Mouse (Mus musculus): ENCODE results near the gene Cdh26. TPM values are rescaled to one million over a fixed set of nuclear protein-coding genes. Genes with fewer than 3 reads are reported as not detected.

Gene Cdh26
- polyA plus RNA-seq, 1 experiment from 2014 or later: 0.23 TPM

DNA sequence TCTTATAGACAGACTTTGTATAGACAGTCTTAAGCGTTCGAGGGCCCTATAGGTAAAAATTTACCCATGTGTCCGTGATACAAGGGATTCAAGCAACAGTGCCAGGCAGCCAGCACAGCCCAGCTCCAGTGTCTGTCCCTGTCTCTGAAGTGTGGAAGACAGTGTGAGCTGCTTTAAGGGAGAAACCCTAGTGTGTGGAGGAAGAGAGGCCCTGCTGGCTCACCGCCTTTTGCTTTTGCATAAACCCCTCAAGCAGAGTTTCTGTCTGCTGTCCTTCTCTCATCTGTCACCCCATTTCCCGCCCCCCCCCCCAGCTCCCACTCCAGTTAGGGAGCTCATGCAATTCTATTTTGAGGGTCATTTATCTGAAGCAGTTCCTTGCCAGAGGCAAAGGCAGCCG is 8.7 kb upstream of the Cdh26 start:
- H3K27me3 ChIP-seq (ENCODE audit: insufficient read depth, poor library complexity, severe bottlenecking): no peaks in the 10 kb centered on the region
- peak overlapping the region; percentile 22; the same call in 1 of the 2 replicates for H3K4me3 ChIP-seq
- no peak for DNase-seq (ENCODE audit: low spot score)
- 25% methylated on average over 6 of the region's 6 CpGs for WGBS
- H3K36me3 ChIP-seq: peaks cover 32% of the 10 kb centered on the region
- H3K9me3 ChIP-seq: no peaks in the 10 kb centered on the region
- H3K27ac ChIP-seq: peak overlapping the region; percentile 84
- H3K4me1 ChIP-seq: peaks cover 48% of the 10 kb centered on the region

DNA sequence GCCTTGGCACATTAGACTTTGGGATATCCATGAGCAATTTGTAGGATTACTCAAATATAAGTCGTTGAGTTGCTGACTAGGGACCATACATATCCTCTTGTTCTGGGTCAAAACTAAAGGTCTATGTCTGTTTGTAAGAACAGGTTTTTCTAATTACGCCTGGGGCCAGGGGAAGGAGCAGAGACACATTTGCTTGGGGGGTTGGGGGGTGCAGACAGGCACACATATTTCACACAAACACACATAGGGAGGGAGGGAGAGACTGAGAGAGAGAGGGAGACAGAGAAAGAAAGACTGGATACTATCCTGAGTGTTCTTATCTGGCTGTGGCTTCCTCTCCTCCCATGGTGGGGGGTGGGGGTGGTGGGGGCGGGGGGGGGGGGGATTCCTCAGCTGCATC is 8.1 kb upstream of the Cdh26 start:
- DNase-seq (ENCODE audit: low spot score): peak; percentile 64
- peak overlapping the region; percentile 84 for H3K27ac ChIP-seq
- peaks cover 42% of the 10 kb centered on the region for H3K4me1 ChIP-seq
- H3K36me3 ChIP-seq: peaks cover 32% of the 10 kb centered on the region
- no peaks in the 10 kb centered on the region for H3K27me3 ChIP-seq (ENCODE audit: insufficient read depth, poor library complexity, severe bottlenecking)
- H3K9me3 ChIP-seq: no peaks in the 10 kb centered on the region
- WGBS: 9% methylated on average over 2 of the region's 3 CpGs
- no peak overlapping the region; the same call in 1 of the 2 replicates for H3K4me3 ChIP-seq

DNA sequence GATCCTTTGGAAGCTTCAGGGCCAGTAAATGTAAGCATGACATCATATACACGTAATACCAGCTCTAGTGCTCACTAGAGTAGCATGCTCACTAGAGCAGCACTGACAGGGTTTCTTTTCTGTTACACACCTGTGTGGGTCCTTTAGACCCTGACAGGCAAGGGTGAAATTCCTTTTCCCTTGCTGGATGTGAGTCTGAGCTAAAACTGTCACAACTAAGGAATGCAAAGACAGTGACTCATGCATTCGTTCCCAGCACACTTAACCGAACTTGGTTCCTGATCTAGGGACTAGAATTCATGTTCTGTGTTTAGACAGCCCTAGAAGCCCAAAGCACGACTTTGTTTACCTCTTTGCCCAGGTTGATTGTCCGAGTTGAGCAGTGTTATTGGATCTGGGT is 7.1 kb upstream of the Cdh26 start:
- Histone ChIP-seq H3K4me1 (peaks cover 38% of the 10 kb centered on the region), H3K9me3 (no peaks in the 10 kb centered on the region), H3K27me3 (ENCODE audit: insufficient read depth, poor library complexity, severe bottlenecking) (no peaks in the 10 kb centered on the region), H3K36me3 (peaks cover 24% of the 10 kb centered on the region), H3K27ac (peak overlapping the region; percentile 84; the same call in 1 of the 2 replicates), H3K4me3 (no peak overlapping the region)
- DNase-seq (ENCODE audit: low spot score): no peak
- 62% methylated on average over 5 of the region's 5 CpGs for WGBS

DNA sequence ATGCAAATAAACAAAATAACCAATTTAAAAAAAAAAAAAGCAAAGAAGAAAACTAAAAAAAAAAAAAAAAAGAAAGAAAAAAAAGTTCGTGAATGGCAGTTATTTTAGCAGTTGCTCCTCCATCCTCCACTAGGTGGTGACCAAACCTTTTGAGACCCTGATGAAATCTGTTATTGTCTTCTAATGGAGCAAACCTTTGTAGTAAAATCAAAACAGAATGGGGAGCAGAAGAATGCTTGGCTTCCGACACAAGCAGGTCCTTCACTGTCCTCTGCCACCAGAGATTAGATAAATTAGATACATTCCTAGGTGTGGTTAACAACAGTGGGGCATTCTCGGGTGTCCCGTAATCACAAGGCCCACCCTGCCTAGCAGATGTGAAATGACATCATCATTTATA is 4.1 kb upstream of the Cdh26 start:
- Histone ChIP-seq H3K9me3 (no peaks in the 10 kb centered on the region), H3K4me1 (peaks cover 26% of the 10 kb centered on the region), H3K4me3 (no peak overlapping the region), H3K27ac (no peak overlapping the region), H3K36me3 (peaks cover 5% of the 10 kb centered on the region; the same call in 1 of the 2 replicates), H3K27me3 (ENCODE audit: insufficient read depth, poor library complexity, severe bottlenecking) (no peaks in the 10 kb centered on the region; the same call in none of the 2 replicates)
- 33% methylated on average over 4 of the region's 4 CpGs for WGBS
- peak; percentile 33 for DNase-seq (ENCODE audit: low spot score)

DNA sequence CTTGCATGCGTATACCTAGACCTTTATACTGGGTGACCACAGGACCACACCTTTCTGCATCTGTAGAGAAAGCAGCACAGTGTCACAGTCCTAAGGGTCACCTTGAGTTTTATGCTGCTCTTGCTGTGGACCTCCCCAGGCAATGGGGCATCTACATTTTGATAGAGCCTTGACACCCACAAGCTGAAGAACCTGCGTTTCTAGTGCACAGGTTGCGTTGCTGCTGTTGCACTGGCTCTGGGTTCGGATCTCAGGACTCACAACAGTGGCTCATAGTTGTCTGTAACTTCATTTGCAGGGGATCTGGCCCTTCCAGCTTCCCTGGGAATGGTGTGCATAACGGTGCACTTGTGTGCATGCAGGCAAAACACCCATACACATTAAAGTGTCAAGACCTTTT is 3.1 kb upstream of the Cdh26 start:
- peaks cover 23% of the 10 kb centered on the region for H3K4me1 ChIP-seq
- H3K36me3 ChIP-seq: peaks cover 5% of the 10 kb centered on the region; the same call in 1 of the 2 replicates
- no peaks in the 10 kb centered on the region for H3K9me3 ChIP-seq
- no peak overlapping the region for H3K4me3 ChIP-seq
- 86% methylated on average over 5 of the region's 5 CpGs for WGBS
- no peaks in the 10 kb centered on the region; the same call in none of the 2 replicates for H3K27me3 ChIP-seq (ENCODE audit: insufficient read depth, poor library complexity, severe bottlenecking)
- DNase-seq (ENCODE audit: low spot score): peak; percentile 63
- H3K27ac ChIP-seq: no peak overlapping the region; the same call in 1 of the 2 replicates

DNA sequence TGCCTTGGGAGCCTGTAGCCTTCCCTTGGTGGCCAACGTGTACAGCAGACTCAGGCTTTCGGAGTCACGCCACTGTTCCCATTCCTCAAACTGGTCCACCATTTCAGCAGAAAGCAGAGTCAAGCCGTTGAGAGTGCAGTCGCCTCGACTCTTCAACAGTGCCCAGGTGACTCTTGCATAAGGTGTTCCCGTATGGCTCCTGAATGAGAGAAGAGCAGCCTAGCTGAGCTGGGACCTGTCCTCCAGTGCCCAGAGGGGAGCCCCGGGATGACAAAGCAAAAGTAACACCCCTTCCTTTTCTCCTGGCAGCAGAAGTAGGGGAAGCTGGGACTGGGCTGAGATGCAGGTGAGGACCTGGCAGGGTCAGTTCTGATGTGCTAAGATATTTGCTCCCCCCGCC is 2.1 kb upstream of the Cdh26 start:
- Histone ChIP-seq H3K4me3 (no peak overlapping the region), H3K27ac (no peak overlapping the region), H3K4me1 (peaks cover 12% of the 10 kb centered on the region), H3K36me3 (peaks cover 5% of the 10 kb centered on the region; the same call in 1 of the 2 replicates), H3K9me3 (no peaks in the 10 kb centered on the region), H3K27me3 (ENCODE audit: insufficient read depth, poor library complexity, severe bottlenecking) (no peaks in the 10 kb centered on the region; the same call in none of the 2 replicates)
- 65% methylated on average over 9 of the region's 9 CpGs for WGBS
- DNase-seq (ENCODE audit: low spot score): peak; percentile 33

DNA sequence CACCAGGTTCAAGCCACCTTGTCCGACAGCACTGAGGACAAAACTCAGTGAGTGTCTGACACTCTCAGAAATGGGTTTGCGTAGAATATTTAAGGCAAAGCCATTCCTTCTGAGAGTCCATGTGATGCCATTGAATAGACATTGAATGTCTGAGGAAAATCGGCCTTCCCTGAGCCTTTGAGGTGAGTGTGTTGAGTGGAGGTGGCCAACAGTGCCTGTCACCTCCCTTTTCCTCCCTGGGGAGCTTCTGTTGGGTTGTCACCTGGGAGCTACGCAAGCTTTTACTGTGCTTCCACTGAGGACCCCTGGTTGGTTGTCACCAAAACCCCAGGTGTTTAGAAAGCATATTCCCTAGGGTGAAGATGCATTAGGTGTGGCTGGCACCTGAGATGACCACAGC is 1.7 kb upstream of the Cdh26 start:
- H3K4me1 ChIP-seq: peaks cover 9% of the 10 kb centered on the region
- peaks cover 5% of the 10 kb centered on the region; the same call in 1 of the 2 replicates for H3K36me3 ChIP-seq
- H3K9me3 ChIP-seq: no peaks in the 10 kb centered on the region
- DNase-seq (ENCODE audit: low spot score): peak; percentile 60
- 75% methylated on average over 4 of the region's 4 CpGs for WGBS
- no peak overlapping the region for H3K4me3 ChIP-seq
- no peaks in the 10 kb centered on the region; the same call in none of the 2 replicates for H3K27me3 ChIP-seq (ENCODE audit: insufficient read depth, poor library complexity, severe bottlenecking)
- H3K27ac ChIP-seq: no peak overlapping the region

DNA sequence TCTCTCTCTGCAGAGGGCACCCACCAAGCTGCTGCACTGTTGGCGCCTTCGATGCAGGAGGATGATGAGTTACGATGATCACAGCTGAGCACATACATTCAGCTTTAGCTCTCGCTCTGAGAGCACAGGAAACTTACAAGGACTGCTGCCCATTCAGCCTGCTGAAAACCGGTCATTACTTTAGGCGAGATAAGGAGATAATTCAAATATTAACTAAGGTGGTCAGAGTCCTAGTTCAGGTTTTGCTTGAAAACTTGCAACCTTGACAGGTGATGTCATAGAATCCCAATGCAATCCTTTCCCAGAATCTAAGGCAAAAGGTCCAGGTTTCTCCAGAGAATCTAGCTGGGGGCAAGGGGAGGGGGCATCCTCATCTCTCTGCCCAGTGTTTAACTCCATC is 905 bp upstream of the Cdh26 start:
- no peak overlapping the region for H3K4me3 ChIP-seq
- no peak overlapping the region for H3K27ac ChIP-seq
- peaks cover 8% of the 10 kb centered on the region for H3K4me1 ChIP-seq
- DNase-seq (ENCODE audit: low spot score): no peak
- no peaks in the 10 kb centered on the region for H3K9me3 ChIP-seq
- 73% methylated on average over 6 of the region's 6 CpGs for WGBS
- H3K27me3 ChIP-seq (ENCODE audit: insufficient read depth, poor library complexity, severe bottlenecking): no peaks in the 10 kb centered on the region; the same call in none of the 2 replicates
- peaks cover 5% of the 10 kb centered on the region; the same call in 1 of the 2 replicates for H3K36me3 ChIP-seq

DNA sequence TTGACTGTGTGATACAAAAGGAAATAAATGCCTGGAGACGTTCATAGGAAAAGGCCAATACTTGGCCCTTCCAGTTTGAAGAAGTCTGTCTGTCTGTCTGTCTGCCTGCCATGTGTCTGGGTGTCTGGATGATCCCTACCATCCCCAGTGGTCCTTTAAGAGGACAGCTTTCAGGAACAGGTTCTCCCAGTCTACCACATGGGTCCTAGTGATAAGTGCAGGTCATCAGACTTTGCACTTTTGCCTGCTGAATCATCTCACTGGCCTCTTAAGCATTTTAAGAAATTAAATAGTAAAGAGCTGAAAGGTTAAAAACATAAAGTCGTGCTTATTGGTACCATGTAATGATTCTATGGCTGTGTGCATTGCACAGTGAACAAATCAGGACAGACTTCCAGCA is 3.2 kb downstream of the Cdh26 start:
- 64% methylated on average over 2 of the region's 2 CpGs for WGBS
- H3K4me3 ChIP-seq: no peak overlapping the region
- no peaks in the 10 kb centered on the region for H3K36me3 ChIP-seq
- no peaks in the 10 kb centered on the region for H3K9me3 ChIP-seq
- H3K4me1 ChIP-seq: peaks cover 5% of the 10 kb centered on the region; the same call in 1 of the 2 replicates
- no peaks in the 10 kb centered on the region; the same call in none of the 2 replicates for H3K27me3 ChIP-seq (ENCODE audit: insufficient read depth, poor library complexity, severe bottlenecking)
- H3K27ac ChIP-seq: no peak overlapping the region
- no peak for DNase-seq (ENCODE audit: low spot score)

DNA sequence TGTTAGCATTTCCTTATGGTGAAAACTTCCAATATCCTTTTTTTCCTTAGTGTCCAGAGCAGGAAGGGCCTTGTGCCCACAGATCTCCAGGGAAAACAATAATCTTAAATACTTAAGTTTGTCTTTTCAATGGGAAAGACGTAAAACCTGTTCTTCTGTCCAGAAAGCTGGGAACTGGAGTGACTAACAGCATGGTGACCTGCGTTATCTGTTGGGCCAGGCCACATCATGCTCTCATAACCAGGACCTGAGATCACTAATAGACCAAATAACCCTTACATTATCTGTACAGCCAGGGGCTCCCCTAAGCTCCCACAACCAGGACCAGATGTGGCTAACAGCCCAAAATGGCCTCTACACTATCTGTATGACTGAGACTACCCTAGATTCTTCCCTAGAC is 3.6 kb downstream of the Cdh26 start:
- Histone ChIP-seq H3K9me3 (no peaks in the 10 kb centered on the region), H3K27ac (no peak overlapping the region), H3K36me3 (no peaks in the 10 kb centered on the region), H3K27me3 (ENCODE audit: insufficient read depth, poor library complexity, severe bottlenecking) (no peaks in the 10 kb centered on the region; the same call in none of the 2 replicates), H3K4me3 (no peak overlapping the region), H3K4me1 (peaks cover 5% of the 10 kb centered on the region; the same call in 1 of the 2 replicates)
- no peak for DNase-seq (ENCODE audit: low spot score)
- WGBS: 69% methylated on average over 2 of the region's 2 CpGs

DNA sequence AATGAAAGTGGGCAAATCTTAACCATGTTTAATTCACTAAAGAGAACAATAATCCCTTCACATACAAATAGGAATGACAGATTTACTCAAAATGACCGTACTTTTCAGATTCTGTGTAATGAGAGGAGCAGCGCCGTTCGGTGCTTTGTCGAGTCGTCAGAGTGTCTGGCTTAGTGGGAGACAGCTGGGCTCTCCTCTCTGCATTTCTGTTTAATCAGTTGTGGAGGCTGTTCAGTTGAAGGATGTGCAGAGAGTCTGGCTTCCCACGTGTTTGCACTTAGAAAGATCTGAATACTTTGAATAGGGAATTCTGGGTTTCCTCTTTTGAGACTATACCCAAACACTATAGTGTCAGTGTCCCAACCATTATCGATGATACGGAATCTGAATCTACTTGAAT is 7.0 kb downstream of the Cdh26 start:
- no peaks in the 10 kb centered on the region for H3K27me3 ChIP-seq (ENCODE audit: insufficient read depth, poor library complexity, severe bottlenecking)
- H3K4me3 ChIP-seq: no peak overlapping the region
- no peaks in the 10 kb centered on the region for H3K36me3 ChIP-seq
- no peaks in the 10 kb centered on the region for H3K9me3 ChIP-seq
- 66% methylated on average over 9 of the region's 9 CpGs for WGBS
- H3K4me1 ChIP-seq: no peaks in the 10 kb centered on the region
- H3K27ac ChIP-seq: no peak overlapping the region
- DNase-seq (ENCODE audit: low spot score): no peak

DNA sequence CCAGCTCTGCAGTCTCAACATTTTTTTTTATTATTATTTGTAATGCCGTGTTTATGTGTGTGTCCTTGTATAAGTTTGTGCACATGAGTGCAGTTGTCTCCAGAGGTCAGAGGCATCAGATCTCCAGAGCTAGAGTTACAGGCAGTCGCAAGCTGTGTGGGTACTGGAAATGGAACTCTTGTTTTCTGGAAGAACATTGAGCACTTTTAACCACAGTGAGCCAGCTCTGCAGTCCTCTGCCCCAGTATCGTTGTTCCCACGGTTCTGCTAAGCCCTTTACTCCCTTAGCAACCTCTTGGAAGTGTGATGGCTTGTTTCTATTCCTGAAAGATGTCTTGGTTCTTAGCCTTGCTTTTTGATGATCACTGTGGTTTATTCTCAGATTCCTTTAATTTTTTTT is 19.1 kb downstream of the Cdh26 start:
- Histone ChIP-seq H3K27me3 (ENCODE audit: insufficient read depth, poor library complexity, severe bottlenecking) (no peaks in the 10 kb centered on the region), H3K4me3 (no peak overlapping the region), H3K27ac (no peak overlapping the region), H3K9me3 (no peaks in the 10 kb centered on the region), H3K36me3 (no peaks in the 10 kb centered on the region), H3K4me1 (no peaks in the 10 kb centered on the region)
- no peak for DNase-seq (ENCODE audit: low spot score)
- 91% methylated on average over 4 of the region's 4 CpGs for WGBS

DNA sequence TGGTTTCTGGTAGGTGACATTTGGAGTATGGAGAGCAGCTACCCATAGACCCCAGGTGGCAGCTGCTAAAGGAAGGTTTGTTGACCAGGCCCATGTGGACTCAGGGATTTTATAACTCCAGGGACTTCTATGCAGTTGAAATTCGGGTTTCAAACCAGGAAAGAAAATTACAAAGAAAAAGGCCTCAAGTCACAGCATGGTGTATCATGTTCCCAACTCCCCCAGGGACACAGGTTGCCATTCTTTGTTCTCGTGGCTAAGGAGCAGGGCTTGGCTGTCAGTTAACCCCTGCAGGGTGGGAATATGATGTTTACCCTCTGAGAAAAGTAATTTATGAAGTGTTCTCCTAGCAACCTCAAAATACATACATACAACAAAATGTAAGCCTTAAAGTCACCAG is 19.9 kb downstream of the Cdh26 start:
- H3K9me3 ChIP-seq: no peaks in the 10 kb centered on the region
- no peak overlapping the region for H3K27ac ChIP-seq
- no peaks in the 10 kb centered on the region for H3K36me3 ChIP-seq
- WGBS: 28% methylated on average over 2 of the region's 2 CpGs
- H3K4me3 ChIP-seq: no peak overlapping the region
- H3K27me3 ChIP-seq (ENCODE audit: insufficient read depth, poor library complexity, severe bottlenecking): no peaks in the 10 kb centered on the region
- DNase-seq (ENCODE audit: low spot score): no peak
- H3K4me1 ChIP-seq: no peaks in the 10 kb centered on the region

DNA sequence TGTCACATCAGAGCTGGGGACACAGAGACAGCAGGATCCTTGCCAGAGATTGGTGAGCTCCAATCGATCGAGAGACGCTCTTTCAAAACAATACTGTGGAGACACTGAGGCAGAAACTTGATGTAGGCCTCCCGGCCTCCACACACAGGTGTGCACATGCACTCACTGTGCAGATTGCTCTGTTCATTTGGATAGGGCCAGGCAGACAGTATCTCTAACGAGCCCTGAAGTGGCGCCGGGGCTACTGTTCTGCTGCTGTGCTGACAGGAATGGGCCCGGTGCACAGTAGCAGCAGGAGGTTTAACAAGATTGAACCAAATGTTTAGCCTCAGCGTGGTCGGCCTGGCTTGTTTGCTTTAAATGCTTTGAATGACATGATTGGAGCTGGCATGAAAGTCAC is 20.6 kb downstream of the Cdh26 start:
- no peaks in the 10 kb centered on the region for H3K9me3 ChIP-seq
- DNase-seq (ENCODE audit: low spot score): no peak
- WGBS: 57% methylated on average over 10 of the region's 10 CpGs
- H3K4me1 ChIP-seq: no peaks in the 10 kb centered on the region
- H3K36me3 ChIP-seq: no peaks in the 10 kb centered on the region
- no peaks in the 10 kb centered on the region for H3K27me3 ChIP-seq (ENCODE audit: insufficient read depth, poor library complexity, severe bottlenecking)
- no peak overlapping the region for H3K4me3 ChIP-seq
- H3K27ac ChIP-seq: no peak overlapping the region
